Mouse (Mus musculus): ENCODE results near the gene Oog1. TPM values are rescaled to one million over a fixed set of nuclear protein-coding genes. Genes with fewer than 3 reads are reported as not detected.
"Not testable (repeated sequence)": the region's sequence is repeated elsewhere in the genome, so short reads cannot be mapped to it uniquely, and the experiment has no call there.

The Oog1 gene
- not detected for total RNA-seq (2022)

- DNase-seq: not testable (repeated sequence)
Measured at GRCm38 (mm10) chr12:87602388-87602787, at the start of gene Oog1. Oog1 (plus strand) TSS chr12:87602688.

GRCm38 (mm10) chr12:87601388-87601787 lies 1.1 kb upstream of the Oog1 start:
- not testable (repeated sequence) for DNase-seq

GRCm38 (mm10) chr12:87618569-87618968 lies 16.1 kb downstream of the Oog1 start, which contains the start of gene Gm4027:
Gm4027 (plus strand) TSS chr12:87618869.
- not testable (repeated sequence) for DNase-seq

- DNase-seq: not testable (repeated sequence)
Measured at GRCm38 (mm10) chr12:87644520-87644919, 42.0 kb downstream of the Oog1 start, which contains the start of gene Gm16381. Gm16381 (minus strand) TSS chr12:87644620.

- DNase-seq: not testable (repeated sequence)
Measured at GRCm38 (mm10) chr12:87652916-87653703, 50.6 kb downstream of the Oog1 start.

Other genes starting within 250 kb of the Oog1 start
- gene Sptlc2, start 214.3 kb upstream of the Oog1 start, total RNA-seq (2022): 100 to 1,000 TPM; 224 to 333 (median 255) TPM
- gene Slirp, start 158.8 kb upstream of the Oog1 start, total RNA-seq (2022): 100 to 1,000 TPM; 156 to 205 (median 191) TPM
- 10 to 100 TPM; 16.4 to 28.3 (median 21.9) TPM for gene Alkbh1, start 158.7 kb upstream of the Oog1 start, total RNA-seq (2022)
- gene Snw1, start 130.4 kb upstream of the Oog1 start, total RNA-seq (2022): 100 to 1,000 TPM in 1 of 4 experiments, 10 to 100 TPM in 3; 76.4 to 103 (median 91.9) TPM
- not detected for gene Gm5788, start 108.0 kb upstream of the Oog1 start, total RNA-seq (2022)
- not detected for gene Gm8300, start 88.4 kb upstream of the Oog1 start, total RNA-seq (2022)
- not detected for gene Gm4027, start 16.2 kb downstream of the Oog1 start, total RNA-seq (2022)
- not detected for gene Gm16381, start 41.9 kb downstream of the Oog1 start, total RNA-seq (2022)
- not detected for gene Gm21319, start 173.1 kb downstream of the Oog1 start, total RNA-seq (2022)
- not detected for gene Gm21936, start 192.8 kb downstream of the Oog1 start, total RNA-seq (2022)
- gene BB287469, start 213.9 kb downstream of the Oog1 start, total RNA-seq (2022): not detected
- not detected for gene Gm2001, start 239.7 kb downstream of the Oog1 start, total RNA-seq (2022)

Data from adrenal gland, adult 8-10 months (tissue).